Mouse (Mus musculus) liver, embryonic 14.5 days (tissue): ENCODE results near the gene Pkn1.

Source experiments
- CTCF ChIP-seq: IDR thresholded peaks from 2 replicates; pipeline ENCODE4 v1.5.1; 2016; ENCODE audit warnings: antibody characterized with exemption, low read depth, control low read depth
- EP300 ChIP-seq: IDR thresholded peaks from 2 replicates; pipeline ENCODE4 v1.6.1; 2016; ENCODE audit warnings: antibody characterized with exemption, low read depth

- no peak for TF ChIP-seq EP300
- no peak for TF ChIP-seq CTCF
These were observed 587 bp upstream of the Pkn1 start for GRCm38 (mm10) chr8:83699566-83699965.
